Mouse (Mus musculus): ENCODE results near the gene Sh3glb1. TPM values are rescaled to one million over a fixed set of nuclear protein-coding genes. Genes with fewer than 3 reads are reported as not detected.

Gene Sh3glb1
- polyA plus RNA-seq, 1 experiment from 2014 or later, result 95.4 TPM

DNA sequence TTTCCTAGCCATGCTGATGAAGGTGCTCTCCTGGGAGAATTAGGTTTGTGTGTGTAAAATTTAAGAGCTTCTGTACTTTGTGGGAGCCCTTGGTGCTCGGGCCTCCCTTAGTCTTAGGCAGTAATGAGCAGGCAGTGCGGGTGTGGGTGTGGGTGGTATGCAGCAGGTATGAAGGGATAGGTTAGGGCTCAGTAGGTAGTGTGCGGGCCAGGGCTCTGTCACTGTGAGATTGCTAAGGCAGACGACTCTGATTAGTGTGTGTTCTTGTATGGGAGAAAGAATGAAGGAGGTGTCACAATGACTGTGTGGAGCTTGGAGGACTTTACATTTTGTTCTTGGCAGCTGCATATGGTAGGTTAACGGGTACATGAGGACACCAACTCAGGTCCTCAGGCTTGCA lies 34.0 kb downstream of the Sh3glb1 start:
- no peak overlapping the region for H3K4me2 ChIP-seq (ENCODE audit: low read length)
- H3K4me3 ChIP-seq (ENCODE audit: low read length), result no peak overlapping the region
- H3K9me3 ChIP-seq (ENCODE audit: control insufficient read depth, low read length), result no peaks in the 10 kb centered on the region
- H3K27me3 ChIP-seq (replicated peaks; ENCODE audit: control insufficient read depth, insufficient read depth, low read length), result no peaks in the 10 kb centered on the region
- H3K4me1 ChIP-seq (ENCODE audit: control insufficient read depth, insufficient read depth, low read depth, low read length), result no peaks in the 10 kb centered on the region
- H3K9ac ChIP-seq (ENCODE audit: low read depth, low read length), result no peak overlapping the region
- no peak for ATAC-seq
- peaks cover 4% of the 10 kb centered on the region; the same call in 1 of the 2 replicates for H3K36me3 ChIP-seq (ENCODE audit: control insufficient read depth, insufficient read depth, low read length)
- WGBS, result 93% methylated on average over 5 of the region's 5 CpGs
- no peak overlapping the region for H3K27ac ChIP-seq (ENCODE audit: low read depth, low read length)

DNA sequence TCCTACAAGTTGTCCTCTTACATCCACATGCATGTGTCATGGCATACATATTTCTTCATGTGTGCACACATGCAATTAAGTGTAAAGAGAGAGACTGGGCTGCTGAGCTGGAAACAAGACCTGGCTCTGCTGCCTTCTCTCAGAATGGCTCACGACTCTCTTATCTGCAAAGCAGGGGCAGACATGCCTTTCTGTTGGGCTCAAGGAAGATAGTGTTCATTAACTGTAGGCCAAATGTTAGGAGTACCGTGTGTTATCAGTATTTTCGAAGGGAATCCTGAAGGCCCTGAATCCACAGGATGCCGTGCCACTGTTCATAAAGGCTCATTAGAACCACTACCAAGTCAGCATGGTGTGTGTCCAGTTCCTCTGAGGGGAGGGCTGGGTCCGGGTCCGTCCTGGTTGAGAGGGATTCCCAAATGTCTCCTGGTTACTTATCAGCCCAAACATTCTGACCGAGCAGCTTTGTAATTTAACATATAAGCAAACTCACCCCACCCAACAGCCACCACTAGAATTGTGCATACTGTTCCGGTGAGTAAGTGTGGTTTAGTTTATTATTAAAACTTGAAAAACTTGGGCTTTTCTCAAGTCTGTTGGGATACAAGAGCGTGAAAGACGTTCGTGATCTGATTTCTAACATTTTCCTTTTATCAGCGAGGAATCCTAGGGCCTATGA lies 36.9 kb downstream of the Sh3glb1 start:
- H3K4me3 ChIP-seq (ENCODE audit: low read length), result no peak overlapping the region
- no peaks in the 10 kb centered on the region for H3K27me3 ChIP-seq (replicated peaks; ENCODE audit: control insufficient read depth, insufficient read depth, low read length)
- ATAC-seq, result no peak
- no peak overlapping the region for H3K4me2 ChIP-seq (ENCODE audit: low read length)
- H3K36me3 ChIP-seq (ENCODE audit: control insufficient read depth, insufficient read depth, low read length), result peaks cover 2% of the 10 kb centered on the region; the same call in 1 of the 2 replicates
- no peak overlapping the region for H3K9ac ChIP-seq (ENCODE audit: low read depth, low read length)
- H3K9me3 ChIP-seq (ENCODE audit: control insufficient read depth, low read length), result no peaks in the 10 kb centered on the region
- H3K4me1 ChIP-seq (ENCODE audit: control insufficient read depth, insufficient read depth, low read depth, low read length), result no peaks in the 10 kb centered on the region
- 96% methylated on average over 12 of the region's 12 CpGs for WGBS
- H3K27ac ChIP-seq (ENCODE audit: low read depth, low read length), result no peak overlapping the region

DNA sequence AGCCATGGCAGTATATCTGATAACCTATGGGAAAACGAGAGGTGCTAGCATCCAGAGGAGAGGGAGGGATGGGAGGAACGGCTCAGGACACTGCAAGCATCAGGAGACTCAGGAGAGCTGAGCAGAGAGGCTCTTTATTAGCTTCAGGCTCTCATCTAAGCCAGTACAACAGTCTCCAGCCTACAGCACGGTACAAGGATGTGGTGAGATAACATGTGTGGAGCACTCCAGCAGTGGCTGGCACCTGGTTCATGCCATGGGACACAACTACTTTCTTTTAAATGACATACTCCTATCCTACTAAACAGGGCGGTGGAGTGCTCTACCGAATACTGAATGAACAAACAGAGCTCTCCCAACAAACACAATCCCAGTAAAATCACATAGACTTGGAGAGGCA lies 38.6 kb downstream of the Sh3glb1 start:
- no peak for ATAC-seq
- Histone ChIP-seq H3K4me3 (ENCODE audit: low read length) (no peak overlapping the region), H3K27ac (ENCODE audit: low read depth, low read length) (no peak overlapping the region), H3K36me3 (ENCODE audit: control insufficient read depth, insufficient read depth, low read length) (peaks cover 2% of the 10 kb centered on the region; the same call in 1 of the 2 replicates), H3K4me2 (ENCODE audit: low read length) (no peak overlapping the region), H3K9me3 (ENCODE audit: control insufficient read depth, low read length) (no peaks in the 10 kb centered on the region), H3K9ac (ENCODE audit: low read depth, low read length) (no peak overlapping the region), H3K27me3 (replicated peaks; ENCODE audit: control insufficient read depth, insufficient read depth, low read length) (no peaks in the 10 kb centered on the region), H3K4me1 (ENCODE audit: control insufficient read depth, insufficient read depth, low read depth, low read length) (no peaks in the 10 kb centered on the region)
- 86% methylated on average over 5 of the region's 5 CpGs for WGBS

DNA sequence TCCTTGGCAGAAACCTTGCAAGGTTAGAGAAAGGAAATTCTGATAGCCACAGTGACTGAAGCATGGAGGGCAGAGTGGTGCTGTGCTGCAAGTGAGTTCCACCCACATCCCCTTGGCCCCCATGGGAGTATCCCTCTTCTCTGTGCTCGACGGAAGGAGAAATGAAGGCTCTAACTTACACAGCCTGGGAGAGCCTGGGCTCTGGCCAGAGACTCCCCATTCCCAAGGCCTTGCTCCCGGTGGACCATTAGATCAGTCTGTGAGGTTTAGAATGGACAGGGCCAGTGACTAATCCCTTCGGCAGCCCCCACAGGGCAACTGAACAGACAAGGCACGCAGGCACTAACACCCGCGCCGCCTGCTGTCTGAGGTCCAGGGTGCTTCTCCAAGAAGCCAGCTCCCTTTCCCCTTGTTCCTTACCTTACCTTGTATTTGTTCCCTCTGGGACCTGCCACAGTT lies 40.4 kb downstream of the Sh3glb1 start:
- no peak overlapping the region for H3K27ac ChIP-seq (ENCODE audit: low read depth, low read length)
- H3K4me2 ChIP-seq (ENCODE audit: low read length), result no peak overlapping the region
- H3K27me3 ChIP-seq (replicated peaks; ENCODE audit: control insufficient read depth, insufficient read depth, low read length), result no peaks in the 10 kb centered on the region
- ATAC-seq, result no peak
- H3K4me1 ChIP-seq (ENCODE audit: control insufficient read depth, insufficient read depth, low read depth, low read length), result no peaks in the 10 kb centered on the region
- no peak overlapping the region for H3K4me3 ChIP-seq (ENCODE audit: low read length)
- H3K9ac ChIP-seq (ENCODE audit: low read depth, low read length), result no peak overlapping the region
- H3K9me3 ChIP-seq (ENCODE audit: control insufficient read depth, low read length), result no peaks in the 10 kb centered on the region
- no peaks in the 10 kb centered on the region; the same call in 1 of the 2 replicates for H3K36me3 ChIP-seq (ENCODE audit: control insufficient read depth, insufficient read depth, low read length)
- WGBS, result 82% methylated on average over 8 of the region's 8 CpGs

- 84% methylated on average over 4 of the region's 4 CpGs for WGBS
- Histone ChIP-seq H3K36me3 (ENCODE audit: control insufficient read depth, insufficient read depth, low read length) (no peaks in the 10 kb centered on the region; the same call in 1 of the 2 replicates), H3K4me2 (ENCODE audit: low read length) (no peak overlapping the region), H3K27ac (ENCODE audit: low read depth, low read length) (no peak overlapping the region), H3K9ac (ENCODE audit: low read depth, low read length) (no peak overlapping the region), H3K4me3 (ENCODE audit: low read length) (no peak overlapping the region), H3K9me3 (ENCODE audit: control insufficient read depth, low read length) (no peaks in the 10 kb centered on the region), H3K27me3 (replicated peaks; ENCODE audit: control insufficient read depth, insufficient read depth, low read length) (no peaks in the 10 kb centered on the region), H3K4me1 (ENCODE audit: control insufficient read depth, insufficient read depth, low read depth, low read length) (no peaks in the 10 kb centered on the region)
- no peak for ATAC-seq
Measured at GRCm38 (mm10) chr3:144679137-144679536, 41.0 kb downstream of the Sh3glb1 start.

GRCm38 (mm10) chr3:144677751-144678150 lies 42.4 kb downstream of the Sh3glb1 start:
- Histone ChIP-seq H3K4me1 (ENCODE audit: control insufficient read depth, insufficient read depth, low read depth, low read length) (no peaks in the 10 kb centered on the region), H3K27me3 (replicated peaks; ENCODE audit: control insufficient read depth, insufficient read depth, low read length) (no peaks in the 10 kb centered on the region)
- 94% methylated on average over 6 of the region's 6 CpGs for WGBS

GRCm38 (mm10) chr3:144676249-144676648 lies 43.9 kb downstream of the Sh3glb1 start:
- H3K36me3 ChIP-seq (ENCODE audit: control insufficient read depth, insufficient read depth, low read length), result no peaks in the 10 kb centered on the region
- no peak for ATAC-seq
- no peaks in the 10 kb centered on the region for H3K27me3 ChIP-seq (replicated peaks; ENCODE audit: control insufficient read depth, insufficient read depth, low read length)
- H3K4me1 ChIP-seq (ENCODE audit: control insufficient read depth, insufficient read depth, low read depth, low read length), result no peaks in the 10 kb centered on the region
- no peak overlapping the region for H3K4me2 ChIP-seq (ENCODE audit: low read length)
- 85% methylated on average over 9 of the region's 9 CpGs for WGBS
- H3K27ac ChIP-seq (ENCODE audit: low read depth, low read length), result no peak overlapping the region
- H3K4me3 ChIP-seq (ENCODE audit: low read length), result no peak overlapping the region
- no peak overlapping the region for H3K9ac ChIP-seq (ENCODE audit: low read depth, low read length)
- H3K9me3 ChIP-seq (ENCODE audit: control insufficient read depth, low read length), result no peaks in the 10 kb centered on the region

More at GRCm38 (mm10) chr3:144677751-144678150, 42.4 kb downstream of the Sh3glb1 start:
- Histone ChIP-seq H3K4me3 (ENCODE audit: low read length) (no peak overlapping the region), H3K9me3 (ENCODE audit: control insufficient read depth, low read length) (no peaks in the 10 kb centered on the region), H3K4me2 (ENCODE audit: low read length) (no peak overlapping the region), H3K27ac (ENCODE audit: low read depth, low read length) (no peak overlapping the region), H3K9ac (ENCODE audit: low read depth, low read length) (no peak overlapping the region), H3K36me3 (ENCODE audit: control insufficient read depth, insufficient read depth, low read length) (no peaks in the 10 kb centered on the region)
- ATAC-seq, result no peak

DNA sequence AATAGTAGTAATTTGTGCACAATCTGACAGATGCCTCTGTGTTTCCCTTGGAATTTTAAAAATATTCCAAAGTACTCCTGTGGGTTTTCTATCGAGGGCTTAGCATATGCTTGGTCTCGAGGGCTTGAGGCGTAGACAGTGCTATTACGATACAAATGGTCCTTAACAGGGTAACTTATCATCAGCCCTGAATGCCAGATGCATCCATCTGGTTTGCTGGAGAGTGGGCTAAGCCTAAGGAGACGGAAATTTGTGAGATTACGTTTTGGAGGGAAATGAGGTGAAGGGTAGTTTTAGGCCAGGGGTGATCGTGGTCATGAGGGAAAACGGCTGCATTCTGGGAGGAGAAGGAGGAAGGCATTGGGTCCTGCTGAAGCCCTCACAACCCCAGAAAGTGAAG lies 48.1 kb downstream of the Sh3glb1 start:
- no peak overlapping the region for H3K4me2 ChIP-seq (ENCODE audit: low read length)
- no peak overlapping the region for H3K4me3 ChIP-seq (ENCODE audit: low read length)
- H3K9ac ChIP-seq (ENCODE audit: low read depth, low read length), result no peak overlapping the region
- H3K9me3 ChIP-seq (ENCODE audit: control insufficient read depth, low read length), result no peaks in the 10 kb centered on the region
- no peaks in the 10 kb centered on the region for H3K4me1 ChIP-seq (ENCODE audit: control insufficient read depth, insufficient read depth, low read depth, low read length)
- H3K36me3 ChIP-seq (ENCODE audit: control insufficient read depth, insufficient read depth, low read length), result no peaks in the 10 kb centered on the region
- H3K27me3 ChIP-seq (replicated peaks; ENCODE audit: control insufficient read depth, insufficient read depth, low read length), result no peaks in the 10 kb centered on the region
- WGBS, result 65% methylated on average over 8 of the region's 8 CpGs
- no peak overlapping the region for H3K27ac ChIP-seq (ENCODE audit: low read depth, low read length)
- no peak for ATAC-seq

- Histone ChIP-seq H3K27ac (ENCODE audit: low read depth, low read length) (no peak overlapping the region), H3K9ac (ENCODE audit: low read depth, low read length) (no peak overlapping the region), H3K4me2 (ENCODE audit: low read length) (no peak overlapping the region), H3K36me3 (ENCODE audit: control insufficient read depth, insufficient read depth, low read length) (no peaks in the 10 kb centered on the region), H3K4me1 (ENCODE audit: control insufficient read depth, insufficient read depth, low read depth, low read length) (no peaks in the 10 kb centered on the region), H3K4me3 (ENCODE audit: low read length) (no peak overlapping the region), H3K27me3 (replicated peaks; ENCODE audit: control insufficient read depth, insufficient read depth, low read length) (no peaks in the 10 kb centered on the region), H3K9me3 (ENCODE audit: control insufficient read depth, low read length) (no peaks in the 10 kb centered on the region)
- 0 out of 2 replicates have a peak, but pooled peaks have one; percentile 16 for ATAC-seq
- WGBS, result 57% methylated on average over 14 of the region's 14 CpGs
Measured at GRCm38 (mm10) chr3:144669944-144670874, 49.9 kb downstream of the Sh3glb1 start.

All from hindbrain, embryonic 16.5 days (tissue).